Mouse (Mus musculus) lung, adult 2 months (tissue): Measurements from ENCODE around the gene Hsd17b3.

Experiments
- CTCF ChIP-seq: fragments of 200-500 bp; IDR thresholded peaks from 2 replicates; pipeline ENCODE4 v1.5.1; 2011; ENCODE audit warnings: mild to moderate bottlenecking, low read length, control low read depth; ENCODE audit not compliant: insufficient read depth
- POLR2A ChIP-seq: fragments of 200-500 bp; IDR thresholded peaks from 2 replicates; pipeline ENCODE4 v1.6.1; 2011; ENCODE audit warnings: low read depth, mild to moderate bottlenecking, control low read depth, low read length, borderline replicate concordance; ENCODE audit errors: extremely low read depth

DNA sequence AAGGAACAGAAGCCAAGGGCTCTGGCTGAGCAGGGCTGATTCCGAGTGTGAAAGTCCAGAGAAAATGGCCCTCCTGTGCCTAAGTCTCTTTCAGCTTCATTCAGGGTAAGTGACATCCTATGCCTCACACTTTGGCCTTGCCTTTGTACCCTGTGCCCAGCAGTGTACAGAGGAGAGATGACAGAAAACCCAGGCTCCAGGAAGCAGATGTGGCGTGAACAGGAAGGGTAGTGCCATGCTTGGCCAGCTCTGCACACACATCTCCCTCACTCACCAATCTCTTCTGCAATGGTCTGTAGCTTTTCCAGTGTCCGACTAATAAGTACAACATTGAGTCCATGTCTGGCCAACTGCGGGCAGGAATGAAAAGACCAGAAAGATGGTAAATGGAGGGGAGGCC, 13.0 kb downstream of the Hsd17b3 start:
- TF ChIP-seq CTCF (no peak), POLR2A (no peak)
